Mouse (Mus musculus) spleen, postnatal 14 days (tissue): Measurements from ENCODE around the gene Tspan32.
A peak's percentile ranks its signal among the peaks of the same experiment; 100 is the strongest.

Experiments
- DNase-seq, 2 experiments: peaks; one replicate each; pipeline ENCODE4 v3.0.0; 2021 to 2022; ENCODE audit warnings: low spot score in 2 of 2

The Tspan32 gene

DNA sequence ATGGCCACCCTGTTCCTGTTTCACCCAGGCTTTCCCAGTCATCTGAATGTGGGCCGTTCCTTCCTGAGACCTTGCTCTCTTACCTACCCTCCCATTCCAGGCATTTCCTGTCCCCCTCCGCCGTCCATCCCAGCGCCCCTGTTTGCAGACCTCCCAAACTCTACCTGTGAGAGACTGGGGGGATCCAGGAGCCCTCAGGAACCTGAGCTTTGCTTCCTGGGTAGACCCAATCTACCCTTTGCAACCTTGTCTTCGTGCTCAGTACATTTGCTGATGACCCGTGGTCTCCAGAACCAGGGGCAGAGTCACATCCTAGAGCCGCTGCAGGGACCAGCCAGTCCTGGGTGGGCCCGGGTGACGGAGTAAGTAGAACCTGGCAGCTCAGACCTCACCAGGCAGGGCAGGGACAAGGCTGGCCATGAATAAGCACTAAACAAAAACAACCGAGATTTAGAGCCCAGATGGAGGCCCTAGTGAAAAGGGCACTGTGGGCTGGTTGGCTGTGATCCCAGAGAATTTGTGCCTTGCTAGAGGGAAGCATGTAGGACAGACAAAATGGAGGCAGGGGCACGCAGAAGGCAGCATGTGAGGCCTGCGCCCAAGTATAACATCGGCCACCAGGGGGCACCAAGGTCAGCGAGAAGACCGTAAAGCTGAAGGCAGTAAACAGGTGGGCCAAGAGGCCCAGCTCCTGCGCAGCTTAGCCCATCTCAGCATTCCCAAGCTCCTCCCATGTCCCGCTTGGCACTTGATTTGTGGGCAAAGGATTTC lies 2.9 kb downstream of the Tspan32 start:
- peak; percentile 91 to 97 for DNase-seq

DNA sequence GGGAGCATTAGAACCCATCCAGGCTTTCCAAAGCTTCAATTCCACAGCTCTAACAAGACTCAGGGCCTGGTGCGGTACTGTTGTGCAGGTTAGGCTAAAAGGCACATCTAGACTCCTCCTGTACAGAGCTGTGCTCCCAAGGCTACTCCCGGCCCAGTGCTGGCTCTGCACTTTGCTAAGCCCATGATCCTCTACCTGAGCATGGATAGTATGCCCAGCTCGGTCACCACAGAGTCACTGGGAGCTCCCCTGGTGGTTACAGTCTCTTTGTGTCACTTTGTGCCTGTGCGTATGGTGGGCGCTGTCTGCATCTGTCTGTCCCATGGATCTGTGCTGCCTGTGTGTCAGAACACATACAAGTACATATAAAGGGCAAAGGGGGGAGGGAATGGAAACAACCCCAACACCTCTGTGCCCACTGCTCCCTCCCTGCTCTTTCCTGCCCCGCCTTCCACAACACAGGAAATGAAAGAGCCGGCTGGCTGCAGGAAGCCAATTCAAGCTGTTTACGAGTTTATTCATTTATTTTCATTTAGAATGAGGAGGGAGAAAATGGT lies 3.6 kb downstream of the Tspan32 start:
- no peak for DNase-seq

DNA sequence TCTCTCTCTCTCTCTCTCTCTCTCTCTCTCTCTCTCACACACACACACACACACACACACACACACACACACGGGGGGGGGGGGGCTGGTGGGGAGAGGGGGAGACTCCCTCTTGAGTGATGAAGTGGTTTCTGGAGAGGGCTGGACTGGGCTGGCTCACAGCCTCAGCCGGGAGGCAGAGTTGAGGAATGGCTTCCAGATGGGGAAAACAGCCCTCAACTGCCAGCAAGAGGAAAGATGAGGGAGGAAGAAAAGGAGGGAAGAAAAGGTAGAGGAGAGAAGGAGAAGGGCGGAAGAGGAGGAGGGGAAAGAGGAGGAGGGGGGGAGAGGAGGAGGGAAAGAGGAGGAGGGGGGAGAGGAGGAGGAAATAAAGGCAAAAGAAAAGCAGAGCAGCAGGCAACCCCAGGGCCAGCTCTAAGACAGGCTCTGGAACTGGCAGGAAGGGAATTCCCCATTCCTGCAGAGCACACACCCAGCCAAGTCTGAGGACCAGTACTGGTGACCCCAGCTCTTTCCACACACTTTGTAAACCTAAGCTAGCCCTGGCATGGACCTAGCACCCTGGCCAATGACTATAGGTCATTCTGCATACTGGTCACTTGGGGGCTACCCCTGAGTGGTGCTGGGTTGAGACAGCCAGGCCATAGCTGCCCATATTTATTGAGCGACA lies 4.3 kb downstream of the Tspan32 start:
- no peak for DNase-seq

DNA sequence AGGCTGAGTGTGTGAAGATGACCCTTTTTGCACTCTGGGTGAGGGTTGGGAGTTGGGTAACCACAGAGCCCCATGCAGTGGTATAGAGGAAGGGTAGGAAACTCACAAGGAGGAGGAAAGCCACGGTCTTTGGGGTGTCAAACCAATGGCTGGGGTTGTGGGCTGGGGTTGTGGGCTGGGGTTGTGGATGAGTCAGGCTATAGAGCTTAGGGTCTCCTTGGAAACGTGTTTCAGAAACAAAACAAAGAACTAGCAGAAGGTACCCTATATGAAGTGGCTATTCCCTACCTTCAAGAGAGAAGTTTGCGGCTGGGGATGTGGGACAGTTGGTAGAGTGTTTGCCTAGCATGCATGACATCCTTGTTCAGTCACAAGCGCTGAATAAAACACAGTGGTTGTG lies 5.2 kb downstream of the Tspan32 start:
- DNase-seq, result no peak

DNA sequence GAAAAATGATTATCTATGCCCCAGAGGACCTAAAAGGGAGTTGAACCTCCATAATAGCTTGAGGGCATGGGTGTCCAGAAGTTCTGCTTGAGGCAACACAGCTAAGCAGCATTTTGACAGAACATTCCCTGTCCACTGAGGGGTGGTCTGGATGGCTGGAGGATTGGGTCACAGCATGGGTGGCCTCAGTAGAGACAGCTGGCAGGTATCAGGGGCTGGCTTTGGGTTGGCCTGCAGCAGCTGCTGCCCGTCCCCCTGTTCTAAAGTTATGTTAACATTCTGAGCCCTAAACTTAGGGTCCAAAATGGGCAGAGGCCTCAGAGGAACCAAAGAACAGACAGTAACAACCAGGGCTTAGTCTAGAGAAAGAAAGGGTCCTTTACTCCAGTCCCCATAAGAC lies 6.4 kb downstream of the Tspan32 start:
- DNase-seq, result no peak

DNA sequence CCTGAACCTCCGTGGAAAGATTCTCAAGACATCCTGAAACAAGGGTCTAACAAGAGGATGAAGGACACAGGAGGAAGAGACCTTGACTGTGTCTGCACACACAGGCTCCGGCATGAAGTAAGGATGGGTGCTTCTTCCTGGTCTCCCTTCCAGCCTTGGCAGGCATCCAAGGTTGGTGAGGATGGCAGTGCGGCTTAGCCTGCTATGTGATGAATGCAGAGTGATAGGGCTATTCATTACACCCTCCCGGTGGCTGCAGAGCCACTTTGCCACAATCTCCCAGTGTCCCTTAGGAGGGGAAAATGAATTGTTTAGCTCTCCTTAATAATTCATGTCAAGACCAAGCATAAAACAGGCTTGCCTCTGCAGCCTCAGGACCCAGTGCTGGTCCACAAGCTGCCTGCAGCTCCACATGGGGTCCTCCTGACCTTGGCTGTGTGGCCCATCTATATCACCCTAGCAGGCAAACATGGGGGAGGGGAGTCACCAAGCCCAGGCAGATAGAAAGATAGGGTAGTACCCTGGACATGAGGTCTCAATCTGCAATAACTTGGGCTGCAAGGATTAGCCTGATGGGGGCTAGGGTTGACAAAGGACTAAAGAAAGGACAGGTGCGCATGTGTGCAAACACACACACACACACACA lies 7.5 kb downstream of the Tspan32 start:
- no peak for DNase-seq

DNA sequence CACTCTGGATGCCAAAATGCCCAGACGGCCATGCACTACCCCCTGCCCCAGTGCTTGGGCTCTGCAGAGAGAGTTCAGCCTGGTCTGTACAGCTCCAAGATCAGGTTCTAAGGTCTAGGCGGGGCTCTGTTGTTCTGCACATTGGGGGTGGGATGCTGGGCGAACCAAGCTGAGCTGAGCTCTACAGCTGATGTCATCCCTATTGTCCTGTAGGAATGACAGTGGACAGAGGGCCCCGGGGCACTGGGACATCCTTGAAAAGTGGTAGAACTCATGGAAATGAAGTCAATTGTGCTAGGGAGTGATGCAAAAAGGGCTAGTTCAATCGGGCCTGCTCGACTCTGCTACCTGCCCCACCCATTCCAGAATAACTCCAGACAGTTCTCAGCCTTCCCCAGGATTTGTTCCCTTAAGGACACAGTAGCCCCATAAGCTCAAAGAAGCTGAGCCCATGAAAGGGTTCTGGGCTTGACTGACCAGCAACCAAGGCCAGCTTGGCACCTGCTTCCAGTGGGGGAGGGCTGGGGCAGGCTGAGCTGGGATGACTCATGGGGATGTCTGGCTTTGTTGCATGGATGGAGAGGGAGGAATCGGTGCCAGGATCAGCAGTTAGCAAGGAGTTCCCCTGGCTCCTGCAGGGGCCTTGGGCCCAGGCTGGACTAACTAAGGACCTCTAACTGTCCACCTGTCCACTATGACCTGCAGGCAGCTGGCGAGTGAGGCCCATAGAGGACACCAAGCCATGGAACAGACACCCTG lies 8.8 kb downstream of the Tspan32 start:
- DNase-seq, result no peak

DNA sequence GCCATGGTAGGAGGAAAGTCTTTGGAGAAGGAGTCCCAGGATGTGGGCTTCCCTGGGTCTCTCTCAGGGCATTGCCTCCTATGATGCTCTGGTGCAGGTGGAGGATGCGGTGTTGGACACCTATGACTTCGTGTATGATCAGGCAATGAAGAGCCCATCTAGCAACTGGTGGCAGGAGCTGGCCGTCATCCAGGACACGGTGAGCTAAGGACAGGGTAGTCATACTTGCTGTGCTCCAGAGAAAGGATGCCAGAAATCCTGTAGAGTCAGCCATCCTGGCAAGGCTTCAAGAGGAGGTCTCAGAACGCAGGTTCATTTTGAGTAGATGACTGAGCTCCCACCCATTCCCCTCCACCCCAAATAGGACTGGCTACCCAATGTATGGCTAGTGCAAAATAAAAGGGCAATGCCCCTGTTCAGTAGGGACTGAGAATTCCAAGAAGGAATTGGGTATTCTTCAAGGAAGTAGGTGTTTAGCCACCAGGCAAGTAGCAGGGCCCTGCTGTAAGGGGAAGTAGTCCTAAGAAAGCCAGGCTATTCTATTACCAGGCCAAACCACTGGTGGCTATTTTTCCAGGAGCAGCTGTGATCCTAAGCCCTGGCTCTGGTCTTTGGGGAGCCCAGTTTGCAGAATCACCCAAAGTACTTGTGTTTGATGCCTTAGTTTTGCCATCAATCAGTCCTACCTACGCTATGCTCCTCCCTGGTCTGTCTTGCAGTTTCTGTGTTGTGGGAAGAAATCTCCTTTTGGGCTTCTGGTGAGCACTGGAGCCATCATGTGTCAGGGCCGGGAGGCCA lies 10.2 kb downstream of the Tspan32 start:
- no peak for DNase-seq

DNA sequence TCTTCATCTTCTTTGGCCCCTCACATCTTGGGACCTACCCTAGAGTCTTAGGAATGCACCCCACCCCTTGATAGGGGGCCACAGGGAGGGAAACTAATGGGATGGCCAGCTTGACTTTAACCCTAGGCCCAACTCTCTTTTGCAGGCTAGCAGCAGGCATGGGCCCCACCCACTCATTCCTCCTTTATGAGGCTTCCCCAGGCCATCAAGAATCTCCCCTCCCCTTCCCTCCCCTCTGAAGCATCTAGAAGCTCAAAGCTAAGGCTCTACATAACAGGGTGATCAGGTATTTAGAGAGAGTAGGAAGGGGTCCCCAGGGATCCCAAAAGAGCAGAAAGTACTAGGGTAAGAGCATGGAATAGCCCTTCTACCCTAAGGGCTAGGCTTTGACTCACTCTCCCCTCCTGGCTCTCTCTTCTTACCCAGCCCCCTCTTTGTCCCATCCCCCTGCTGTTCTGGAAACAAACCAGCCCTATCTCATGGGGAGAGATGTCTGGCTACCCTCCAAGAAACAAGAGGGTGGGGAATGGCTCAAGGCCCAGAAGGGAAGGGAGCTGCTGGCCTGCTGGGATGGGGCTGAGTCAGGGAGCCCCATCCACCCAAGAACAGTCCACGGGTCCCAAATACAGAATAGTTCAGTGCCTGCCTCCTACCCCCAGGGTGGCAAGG lies 11.0 kb downstream of the Tspan32 start:
- DNase-seq, result no peak

DNA sequence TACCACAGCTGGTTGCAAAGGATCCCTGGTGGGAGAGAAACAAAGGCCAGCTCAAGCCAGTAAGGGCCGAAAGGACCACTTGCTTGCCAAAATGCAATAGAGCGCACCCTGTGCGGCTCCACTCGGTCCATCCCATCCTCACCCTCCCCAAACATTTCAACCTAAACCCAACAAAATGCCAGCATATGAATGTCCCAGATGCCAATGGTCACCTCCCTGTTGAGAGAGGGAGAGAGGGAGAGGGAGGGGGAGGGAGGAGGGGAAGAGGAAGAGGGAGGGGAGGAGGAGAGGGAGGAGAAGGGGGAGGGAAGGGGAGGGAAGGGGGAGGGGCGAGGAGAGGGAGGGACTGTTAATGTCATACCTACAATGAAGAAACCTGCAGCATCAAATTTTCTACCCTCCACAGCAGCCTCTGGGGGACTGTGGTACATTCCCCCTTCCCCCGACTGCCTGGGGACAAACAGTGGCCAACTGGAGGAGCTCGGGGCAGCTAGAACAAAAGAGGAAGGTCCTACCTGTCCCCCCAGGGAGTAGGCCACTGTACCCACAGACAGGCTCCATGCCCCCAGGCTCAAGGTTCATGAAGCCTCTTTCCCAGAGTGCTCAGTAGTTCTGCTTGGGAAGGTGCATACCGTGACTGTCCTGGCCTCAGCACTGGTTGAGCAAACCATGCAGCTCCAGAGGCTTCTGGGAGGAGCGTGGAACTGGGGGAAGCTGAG lies 11.7 kb downstream of the Tspan32 start:
- no peak for DNase-seq

DNA sequence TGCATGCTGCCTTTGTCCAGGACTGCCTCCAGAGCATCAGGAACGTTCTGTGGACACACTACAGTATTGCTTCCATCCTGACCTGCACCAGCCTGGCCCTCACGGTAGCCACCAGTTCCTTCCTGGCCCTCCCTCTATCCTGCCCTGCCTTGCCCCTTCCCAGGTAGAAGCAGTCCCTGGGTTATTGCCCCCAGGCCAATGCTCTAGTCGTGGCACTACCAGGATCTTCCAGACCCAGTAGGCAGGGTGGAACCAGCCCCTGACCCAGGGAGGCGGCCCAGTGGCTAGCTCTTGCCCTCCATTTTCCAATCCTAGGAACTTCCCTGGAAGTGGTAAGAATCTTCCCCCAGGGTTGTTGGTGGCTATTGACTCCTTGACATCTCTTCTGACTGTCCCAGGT lies 12.3 kb downstream of the Tspan32 start:
- DNase-seq, result no peak

DNA sequence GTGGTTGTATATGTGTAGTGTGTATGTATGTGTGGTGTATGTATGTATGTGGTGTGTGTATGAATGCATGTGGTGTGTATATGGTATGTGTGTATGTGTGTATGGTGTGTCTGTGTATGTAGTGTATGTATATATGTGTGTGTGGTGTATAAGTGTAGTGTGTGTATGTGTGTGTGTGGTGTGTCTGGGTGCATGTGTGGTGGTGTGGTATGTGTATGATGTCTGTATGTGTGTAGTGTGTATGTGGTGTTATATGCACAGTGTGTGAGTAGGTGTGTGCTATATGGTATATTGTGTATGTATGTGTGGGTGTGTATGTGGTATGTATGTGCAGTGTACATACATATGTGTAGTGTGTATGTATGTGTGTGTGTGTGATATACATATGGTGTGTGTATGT lies 15.2 kb downstream of the Tspan32 start:
- DNase-seq, result no peak

DNA sequence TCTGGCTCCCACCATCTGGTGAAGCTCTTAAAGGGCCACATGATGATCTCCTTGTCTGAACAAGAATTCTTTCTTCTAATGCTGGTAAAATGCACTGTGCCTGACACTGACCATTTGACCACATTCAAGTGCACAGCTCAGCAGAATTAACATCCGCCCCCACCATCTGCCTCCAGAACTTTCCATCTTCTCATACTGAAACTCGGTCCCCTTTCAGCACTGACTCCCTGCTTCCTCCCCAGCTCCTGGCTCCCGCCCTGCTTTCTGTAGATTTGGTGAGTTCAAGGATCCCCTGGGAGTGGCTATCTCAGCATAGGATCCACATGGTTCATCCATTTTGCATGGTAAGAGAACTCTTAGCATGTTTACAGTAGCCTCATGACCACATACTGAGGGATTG lies 15.9 kb downstream of the Tspan32 start:
- no peak for DNase-seq

DNA sequence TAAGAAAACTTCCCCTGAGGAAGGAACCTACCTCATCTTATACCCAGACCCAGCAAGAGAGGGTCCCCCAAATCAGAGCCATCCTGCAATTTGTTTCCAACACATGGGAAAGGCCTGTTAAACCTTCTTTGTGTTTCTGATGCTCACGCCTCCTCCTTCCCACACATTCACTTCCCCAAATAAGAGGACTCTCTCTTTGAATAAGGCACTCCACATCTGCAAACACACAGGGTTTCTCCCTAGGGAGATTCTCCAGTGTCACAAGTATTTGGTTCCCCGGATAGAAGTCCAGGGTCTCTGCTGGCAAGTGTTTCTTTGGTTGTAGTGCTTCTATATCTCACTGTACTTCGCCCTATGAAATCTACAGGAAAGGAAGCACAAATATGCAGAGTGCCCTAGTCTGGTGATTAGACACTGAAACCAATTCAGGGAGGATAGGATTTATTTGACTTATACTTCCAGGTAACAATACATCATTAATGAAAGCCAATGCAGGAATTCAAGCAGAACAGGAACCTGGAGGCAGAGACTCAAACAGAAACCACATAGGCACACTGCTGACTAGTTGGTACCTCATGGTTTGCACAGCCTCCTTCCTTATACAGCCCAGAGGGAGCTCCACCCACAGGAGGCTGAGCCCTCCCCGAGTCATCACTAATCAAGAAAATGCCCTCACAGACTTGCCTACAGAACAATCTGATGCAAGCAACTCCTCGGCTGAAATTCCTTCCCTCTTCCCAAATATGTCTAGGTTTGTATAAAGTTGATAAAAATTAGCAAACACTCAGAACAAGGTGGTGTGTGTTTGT lies 16.7 kb downstream of the Tspan32 start:
- no peak for DNase-seq

DNA sequence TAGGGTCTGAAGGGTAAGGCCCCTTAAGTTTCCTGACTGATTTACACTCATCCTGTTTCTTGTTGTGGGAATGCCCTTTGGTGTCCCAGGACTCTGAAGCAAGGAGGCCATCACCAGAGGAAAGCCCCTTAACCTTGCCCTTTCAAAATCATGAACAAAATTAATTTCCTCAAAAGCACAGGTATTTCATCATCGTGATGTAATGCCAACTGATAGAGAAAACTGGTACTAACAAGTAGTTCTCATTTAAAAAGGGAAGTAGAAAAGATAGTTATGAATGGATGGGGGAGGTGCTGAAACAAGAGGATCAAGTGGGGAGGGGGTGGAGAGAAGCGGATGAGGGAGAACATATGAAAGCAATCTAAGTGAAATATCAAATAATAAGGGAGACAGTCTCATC lies 18.7 kb downstream of the Tspan32 start:
- DNase-seq, result no peak

DNA sequence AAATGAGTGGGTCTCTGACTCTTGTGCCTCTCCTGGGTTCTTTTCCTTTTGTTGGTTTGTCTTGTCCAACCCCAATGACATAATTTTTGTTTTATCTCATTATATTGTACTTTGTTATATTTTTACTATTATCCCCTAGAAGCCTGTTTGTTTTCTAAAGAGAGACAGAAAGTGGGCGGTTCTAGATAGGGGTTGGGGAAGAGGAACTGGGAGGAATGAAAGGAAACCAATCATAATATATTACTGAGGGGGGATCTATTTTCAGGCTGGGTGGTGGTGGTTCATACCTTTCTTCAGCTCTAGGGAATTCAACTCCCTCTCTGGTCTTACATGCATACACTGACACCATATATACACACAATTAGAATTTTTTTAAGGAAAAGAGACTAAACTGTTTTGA lies 19.4 kb downstream of the Tspan32 start:
- no peak for DNase-seq

DNA sequence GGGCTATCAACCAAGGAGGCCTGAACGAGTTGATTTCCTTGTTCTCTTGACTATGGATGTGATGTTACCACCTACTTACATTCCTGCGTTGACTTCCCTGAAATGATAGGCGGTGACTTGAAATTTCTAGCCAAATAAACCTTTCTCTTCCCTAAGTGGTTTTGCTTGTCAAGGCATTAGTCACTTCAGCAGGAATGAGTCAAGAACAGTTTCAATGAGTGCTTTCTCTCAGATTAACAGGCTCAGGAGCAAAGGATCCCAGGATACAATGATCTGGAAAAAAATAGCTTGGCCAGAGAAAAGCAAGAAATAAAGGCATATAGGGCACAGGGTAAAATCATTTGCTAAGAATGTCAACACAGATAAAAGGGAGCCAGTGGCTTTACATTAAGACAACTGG lies 20.6 kb downstream of the Tspan32 start:
- no peak for DNase-seq

DNA sequence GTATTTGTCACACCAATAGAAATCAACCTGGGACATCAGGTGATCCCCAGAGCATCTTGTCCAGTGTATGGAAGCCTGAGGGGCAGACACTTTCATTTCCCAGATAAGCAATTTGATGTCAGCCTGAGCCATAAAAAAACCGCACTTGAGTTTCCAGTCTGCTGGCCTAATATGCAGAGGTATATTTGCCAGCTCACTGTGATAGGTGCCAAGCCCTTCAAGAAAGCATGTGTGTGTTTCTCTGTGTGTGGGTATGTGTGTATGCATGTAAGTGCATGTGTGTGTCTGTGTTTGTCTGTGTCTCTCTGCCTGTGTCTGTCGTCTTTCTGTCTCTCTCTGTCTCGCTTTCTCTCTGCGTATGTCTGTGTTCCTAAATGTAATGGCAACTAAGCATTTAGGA lies 22.4 kb downstream of the Tspan32 start:
- no peak for DNase-seq

DNA sequence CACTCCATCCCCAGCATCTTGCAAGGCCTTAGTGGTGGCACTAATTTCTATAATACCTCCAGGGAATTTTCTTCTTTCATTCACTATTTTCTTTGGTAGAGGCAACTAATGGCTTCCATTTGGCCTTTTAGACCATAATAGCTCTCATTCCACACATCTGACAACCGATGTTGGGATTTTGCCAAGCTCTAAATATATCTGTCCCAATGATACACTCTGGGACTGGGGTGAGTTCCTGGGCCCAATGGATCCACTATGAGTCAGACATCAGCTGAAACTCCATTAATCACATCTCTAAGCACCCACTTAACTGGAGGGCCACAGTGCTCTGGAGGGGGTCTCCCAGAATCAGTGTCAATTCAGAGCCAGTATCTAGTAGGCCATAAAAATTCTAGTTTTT lies 27.0 kb downstream of the Tspan32 start:
- DNase-seq, result no peak
